Mouse (Mus musculus) C2C12 (cell line): ENCODE results near the gene Fcho1. TPM values are rescaled to one million over a fixed set of nuclear protein-coding genes. Genes with fewer than 3 reads are reported as not detected.

Source experiments
- H3K27me3 ChIP-seq: one replicate; pipeline ENCODE4 v1.6.1; 2011; ENCODE audit not compliant: control insufficient read depth, insufficient read depth, insufficient read length
- H3K36me3 ChIP-seq: one replicate; pipeline ENCODE4 v1.6.1; 2011; ENCODE audit not compliant: control insufficient read depth, insufficient read depth
- H3K4me3 ChIP-seq: one replicate; pipeline ENCODE4 v1.5.1; 2011; ENCODE audit warnings: mild to moderate bottlenecking, control low read depth; ENCODE audit not compliant: poor library complexity, insufficient read depth, severe bottlenecking
- H3K79me2 ChIP-seq: one replicate; pipeline ENCODE4 v1.6.1; 2011; ENCODE audit not compliant: control insufficient read depth, insufficient read depth
- H3K79me3 ChIP-seq: one replicate; pipeline ENCODE4 v1.6.1; 2011; ENCODE audit warnings: low read depth, control low read depth
- H3ac ChIP-seq: one replicate; pipeline ENCODE3; 2011; ENCODE audit warnings: low read depth; ENCODE audit not compliant: control insufficient read depth, insufficient read length
- CEBPB ChIP-seq: IDR thresholded peaks from one replicate; pipeline ENCODE4 v1.6.1; 2011; ENCODE audit warnings: low read depth, mild to moderate bottlenecking, control low read depth, moderate library complexity
- CTCF ChIP-seq: IDR thresholded peaks from one replicate; pipeline ENCODE4 v1.5.1; 2011; ENCODE audit not compliant: control insufficient read depth, insufficient read depth, insufficient read length
- FOSL1 ChIP-seq: IDR thresholded peaks from one replicate; pipeline ENCODE4 v1.8.0; 2011; ENCODE audit warnings: mild to moderate bottlenecking, low read length; ENCODE audit not compliant: poor library complexity, insufficient read depth, severe bottlenecking
- MAX ChIP-seq: IDR thresholded peaks from one replicate; pipeline ENCODE4 v1.6.1; 2011; ENCODE audit warnings: mild to moderate bottlenecking, control low read depth
- MYOD1 ChIP-seq: IDR thresholded peaks from one replicate; pipeline ENCODE4 v1.6.1; 2011; ENCODE audit warnings: low read depth; ENCODE audit not compliant: control insufficient read depth, insufficient read length
- MYOG ChIP-seq: IDR thresholded peaks from one replicate; pipeline ENCODE4 v1.6.1; 2011; ENCODE audit not compliant: control insufficient read depth, insufficient read length; ENCODE audit errors: extremely low read depth
- USF1 ChIP-seq: IDR thresholded peaks from one replicate; pipeline ENCODE4 v1.6.1; 2011; ENCODE audit warnings: low read depth, mild to moderate bottlenecking, control low read depth, moderate library complexity
- polyA plus RNA-seq: library from polyadenylated mRNA; unstranded; fragments of >200 nt; fragmentation: generic; extraction: Trizol; gene quantifications from one replicate; pipeline ENCODE4 v1.2.1, GENCODE M21; 2012; ENCODE audit warnings: missing spikeins

The Fcho1 gene
- polyA plus RNA-seq, 1 experiment = not detected

GRCm38 (mm10) chr8:71728826-71729620, 3.5 kb upstream of the Fcho1 start:
- Histone ChIP-seq H3K27me3 (peaks cover 25% of the 10 kb centered on the region), H3ac (no peak overlapping the region), H3K36me3 (no peaks in the 10 kb centered on the region), H3K79me2 (no peaks in the 10 kb centered on the region), H3K4me3 (no peak overlapping the region), H3K79me3 (no peaks in the 10 kb centered on the region)
- no peak for TF ChIP-seq MYOG
- TF ChIP-seq MYOD1 = no peak
- no peak for TF ChIP-seq CEBPB
- TF ChIP-seq CTCF = no peak
- TF ChIP-seq FOSL1 = no peak
- no peak for TF ChIP-seq USF1
- no peak for TF ChIP-seq MAX

- peaks cover 26% of the 10 kb centered on the region for H3K27me3 ChIP-seq
- no peak overlapping the region for H3K4me3 ChIP-seq
- H3K36me3 ChIP-seq = no peaks in the 10 kb centered on the region
- H3K79me2 ChIP-seq = no peaks in the 10 kb centered on the region
- H3ac ChIP-seq = no peak overlapping the region
- no peaks in the 10 kb centered on the region for H3K79me3 ChIP-seq
- TF ChIP-seq CTCF (no peak), CEBPB (no peak), MAX (no peak), USF1 (no peak), MYOD1 (no peak), FOSL1 (no peak), MYOG (no peak)
These were observed 2.8 kb upstream of the Fcho1 start for GRCm38 (mm10) chr8:71728240-71728785.

GRCm38 (mm10) chr8:71724389-71724788, 1.1 kb downstream of the Fcho1 start:
- Histone ChIP-seq H3ac (no peak overlapping the region), H3K4me3 (no peak overlapping the region), H3K36me3 (no peaks in the 10 kb centered on the region), H3K79me2 (no peaks in the 10 kb centered on the region), H3K27me3 (peaks cover 52% of the 10 kb centered on the region), H3K79me3 (no peaks in the 10 kb centered on the region)
- TF ChIP-seq CTCF = no peak
- no peak for TF ChIP-seq CEBPB
- TF ChIP-seq USF1 = no peak
- no peak for TF ChIP-seq MYOG
- TF ChIP-seq MYOD1 = no peak
- TF ChIP-seq FOSL1 = no peak

GRCm38 (mm10) chr8:71723047-71723551, 2.4 kb downstream of the Fcho1 start:
- H3K4me3 ChIP-seq = no peak overlapping the region
- H3K27me3 ChIP-seq = peaks cover 60% of the 10 kb centered on the region
- no peak overlapping the region for H3ac ChIP-seq
- H3K79me2 ChIP-seq = no peaks in the 10 kb centered on the region
- H3K79me3 ChIP-seq = no peaks in the 10 kb centered on the region
- H3K36me3 ChIP-seq = no peaks in the 10 kb centered on the region
- no peak for TF ChIP-seq MYOG
- TF ChIP-seq MYOD1 = no peak

GRCm38 (mm10) chr8:71719928-71720457, 5.5 kb downstream of the Fcho1 start:
- Histone ChIP-seq H3K4me3 (no peak overlapping the region), H3ac (no peak overlapping the region), H3K79me3 (no peaks in the 10 kb centered on the region), H3K79me2 (no peaks in the 10 kb centered on the region), H3K27me3 (peaks cover 70% of the 10 kb centered on the region), H3K36me3 (no peaks in the 10 kb centered on the region)
- TF ChIP-seq CEBPB (no peak), MAX (no peak), FOSL1 (no peak), CTCF (no peak), MYOD1 (no peak), MYOG (no peak), USF1 (no peak)

- no peak overlapping the region for H3ac ChIP-seq
- no peak for TF ChIP-seq MYOD1
- no peak for TF ChIP-seq MAX
- no peak for TF ChIP-seq CEBPB
- TF ChIP-seq USF1 = no peak
- TF ChIP-seq MYOG = no peak
- TF ChIP-seq CTCF = no peak
- no peak for TF ChIP-seq FOSL1
- H3K79me2 ChIP-seq = no peaks in the 10 kb centered on the region
- H3K36me3 ChIP-seq = no peaks in the 10 kb centered on the region
- H3K27me3 ChIP-seq = peaks cover 71% of the 10 kb centered on the region
- no peaks in the 10 kb centered on the region for H3K79me3 ChIP-seq
- H3K4me3 ChIP-seq = no peak overlapping the region
These were observed 6.3 kb downstream of the Fcho1 start for GRCm38 (mm10) chr8:71719218-71719617.
